Mouse (Mus musculus) B cell, adult (primary cell): ENCODE measurements around the gene Ttc13. TPM values are rescaled to one million over a fixed set of nuclear protein-coding genes. Genes with fewer than 3 reads are reported as not detected.

Experiments
- total RNA-seq: library from RNA; stranded (reverse); gene quantifications from 4 replicates; pipeline ENCODE4 v1.2.4, GENCODE M21; 2023; ENCODE audit not compliant: inconsistent age

Ttc13 gene
- 75.2 to 95.7 TPM (median 85.1 TPM) in 4 replicates for total RNA-seq

DNA sequence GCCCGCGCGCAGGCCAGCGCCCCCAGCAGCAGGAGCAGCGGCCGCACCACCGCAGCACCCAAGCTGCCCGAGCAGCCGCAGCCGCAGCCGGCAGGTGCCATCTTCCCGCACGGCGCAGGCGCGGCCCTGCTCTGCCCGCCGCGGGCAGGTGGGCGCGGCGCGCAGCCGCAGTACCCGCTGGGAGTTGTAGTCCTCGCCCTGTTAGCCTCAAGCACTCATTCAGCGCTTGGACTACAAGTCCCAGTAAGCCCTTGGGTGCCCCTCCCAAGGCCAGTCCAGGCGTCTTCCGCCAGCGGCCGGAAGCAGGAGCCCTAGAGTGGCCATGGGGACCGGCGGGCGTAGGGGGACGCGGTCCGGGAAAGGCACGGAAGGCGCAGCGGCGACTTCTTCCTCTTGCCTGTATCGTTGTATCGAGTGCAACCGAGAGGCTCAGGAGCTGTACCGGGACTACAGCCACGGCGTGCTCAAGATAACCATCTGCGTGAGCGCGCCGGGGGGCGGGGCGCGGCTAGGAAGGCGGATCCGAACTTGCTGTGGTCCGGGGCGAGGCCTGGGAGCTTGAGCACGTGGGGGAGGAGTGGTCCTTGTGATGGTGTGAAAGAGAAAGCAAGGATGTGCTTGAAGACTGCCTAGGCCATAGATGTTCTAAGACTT, at the start of gene Ttc13, which contains the start of gene Arv1:
Gene Ttc13, minus strand, starts transcription at position 122 of the 654 bp plus-strand sequence.
Gene Arv1, plus strand, starts transcription at position 278 of the 654 bp plus-strand sequence.

GRCm38 (mm10) chr8:124751709-124752173, 30.0 kb upstream of the Ttc13 start, which contains the start of gene Fam89a:
TSS of gene Fam89a (minus strand) at chr8:124751832.

GRCm38 (mm10) chr8:124663112-124663873, 58.5 kb downstream of the Ttc13 start, which contains the start of gene 2310022B05Rik:
TSS of gene 2310022B05Rik (minus strand) at chr8:124663369.

Other genes starting within 250 kb of the Ttc13 start
- gene Cog2, start 201.2 kb downstream of the Ttc13 start, total RNA-seq, result 39.7 to 51.0 TPM (median 44.1 TPM) in 4 replicates
- gene Agt, start 152.3 kb downstream of the Ttc13 start, total RNA-seq, result not detected in 4 replicates
- not detected in 4 replicates for gene Capn9, start 145.9 kb downstream of the Ttc13 start, total RNA-seq
- 7.5 to 8.9 TPM (median 7.7 TPM) in 4 replicates for gene 2310022B05Rik, start 58.6 kb downstream of the Ttc13 start, total RNA-seq
- 16.4 to 23.9 TPM (median 21.8 TPM) in 4 replicates for gene Arv1, start 156 bp upstream of the Ttc13 start, total RNA-seq
- 0.39 to 0.67 TPM (median 0.51 TPM) in 3 of 4 replicates, not detected in the other for gene Fam89a, start 29.8 kb upstream of the Ttc13 start, total RNA-seq
- gene Trim67, start 71.1 kb upstream of the Ttc13 start, total RNA-seq, result not detected in 4 replicates
- 60.0 to 72.1 TPM (median 68.0 TPM) in 4 replicates for gene Gnpat, start 141.1 kb upstream of the Ttc13 start, total RNA-seq
- 24.0 to 26.7 TPM (median 24.1 TPM) in 4 replicates for gene 2810004N23Rik, start 141.1 kb upstream of the Ttc13 start, total RNA-seq
- 11.3 to 14.1 TPM (median 12.0 TPM) in 4 replicates for gene Exoc8, start 175.7 kb upstream of the Ttc13 start, total RNA-seq
- 30.1 to 31.9 TPM (median 31.0 TPM) in 4 replicates for gene Sprtn, start 175.9 kb upstream of the Ttc13 start, total RNA-seq
- 15.0 to 17.8 TPM (median 17.5 TPM) in 4 replicates for gene Egln1, start 227.3 kb upstream of the Ttc13 start, total RNA-seq